Mouse (Mus musculus) stomach, embryonic 14.5 days (tissue): ENCODE data around the gene Gm5741. TPM values are rescaled to one million over a fixed set of nuclear protein-coding genes. Genes with fewer than 3 reads are reported as not detected.

Experiments
- ATAC-seq: fragments of 200-750 bp; cut with Nextera tagmentation; 2 replicates; pipeline ENCODE4 v1.8.0; 2017; ENCODE audit warnings: low read depth, moderate TSS enrichment; ENCODE audit not compliant: insufficient number of reproducible peaks, insufficient read depth, low FRiP score
- H3K27ac ChIP-seq: fragments of 300-500 bp; sonication (generic); 2 replicates; pipeline ENCODE4 v1.5.1; 2014; ENCODE audit warnings: mild to moderate bottlenecking, low read length, moderate library complexity, mixed read lengths
- H3K27me3 ChIP-seq: fragments of 300-500 bp; sonication (generic); 2 replicates; pipeline ENCODE4 v1.6.1; 2014; ENCODE audit warnings: low read length, control low read depth, mixed read lengths; ENCODE audit not compliant: control insufficient read depth, insufficient read depth
- H3K36me3 ChIP-seq: fragments of 300-500 bp; sonication (generic); 2 replicates; pipeline ENCODE4 v1.6.1; 2014; ENCODE audit warnings: mild to moderate bottlenecking, control low read depth, low read length, moderate library complexity, mixed read lengths; ENCODE audit not compliant: control insufficient read depth, insufficient read depth
- H3K4me1 ChIP-seq: fragments of 300-500 bp; sonication (generic); 2 replicates; pipeline ENCODE4 v1.6.1; 2014; ENCODE audit warnings: low read length, control low read depth, mixed read lengths; ENCODE audit not compliant: control insufficient read depth, insufficient read depth
- H3K4me2 ChIP-seq: fragments of 300-500 bp; sonication (generic); replicated peaks from 2 replicates; pipeline ENCODE4 v1.6.1; 2014; ENCODE audit warnings: low read depth, low read length, control low read depth
- H3K4me3 ChIP-seq: fragments of 300-500 bp; sonication (generic); 2 replicates; pipeline ENCODE4 v1.5.1; 2014; ENCODE audit warnings: low read depth, low read length, control low read depth
- H3K9ac ChIP-seq: fragments of 300-500 bp; sonication (generic); replicated peaks from 2 replicates; pipeline ENCODE4 v1.6.1; 2014; ENCODE audit warnings: low read depth, mild to moderate bottlenecking, control low read depth, low read length, moderate library complexity, mixed read lengths
- H3K9me3 ChIP-seq: fragments of 300-500 bp; sonication (generic); 2 replicates; pipeline ENCODE4 v1.6.1; 2016; ENCODE audit warnings: low read depth, low read length, control low read depth; ENCODE audit not compliant: control insufficient read depth
- WGBS: fragments of 180-500 bp; shearing (Covaris S2); extraction: QIAGEN DNeasy Blood & Tissue Kit; methylation state at CpG from one replicate; pipeline ENCODE4 v1.1.7; 2014; 5-methylcytosine and 5-hydroxymethylcytosine counted together
- polyA plus RNA-seq: library from polyadenylated mRNA; unstranded; fragments of >200 nt; fragmentation: Nextera tagmentation; extraction: Ambion mirVana; gene quantifications from 2 replicates; pipeline ENCODE4 v1.2.1, GENCODE M21; 2014

Gm5741 gene
- not detected in 2 replicates for polyA plus RNA-seq

GRCm38 (mm10) chr8:85067982-85068381 lies at the start of gene Gm5741:
Gene Gm5741, minus strand, starts transcription at chr8:85067982.
- Histone ChIP-seq H3K9me3 (no peaks in the 10 kb centered on the region), H3K4me1 (peaks cover 4% of the 10 kb centered on the region; the same call in 1 of the 2 replicates), H3K27me3 (no peaks in the 10 kb centered on the region), H3K4me2 (no peak within 1 kb of the TSS), H3K27ac (no peak within 1 kb of the TSS), H3K9ac (no peak within 1 kb of the TSS), H3K36me3 (peaks cover 9% of the 10 kb centered on the region), H3K4me3 (no peak within 1 kb of the TSS)
- ATAC-seq: no peak

DNA sequence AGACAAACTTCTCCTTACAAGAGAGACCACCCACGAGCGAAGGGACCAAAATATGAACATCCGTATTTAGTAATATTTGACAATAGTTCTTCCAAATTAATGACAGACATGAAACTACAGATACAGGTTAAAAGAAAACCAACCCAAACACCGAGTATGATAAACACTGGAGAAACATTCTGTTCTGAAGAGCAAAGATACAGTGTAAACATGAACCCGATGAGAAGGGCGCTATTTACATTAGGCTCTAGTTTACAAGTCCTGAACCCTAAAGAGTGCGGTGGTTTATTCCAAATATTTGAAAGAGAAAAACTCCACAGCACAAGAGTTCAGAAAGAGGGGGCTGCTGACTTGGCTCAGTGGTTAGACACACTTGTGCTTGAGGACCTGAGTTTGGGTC lies 49.2 kb upstream of the Gm5741 start:
- H3K9me3 ChIP-seq: no peaks in the 10 kb centered on the region
- H3K4me1 ChIP-seq: no peaks in the 10 kb centered on the region
- H3K9ac ChIP-seq: no peak overlapping the region
- no peaks in the 10 kb centered on the region for H3K36me3 ChIP-seq
- no peak for ATAC-seq
- H3K27ac ChIP-seq: no peak overlapping the region
- H3K27me3 ChIP-seq: no peaks in the 10 kb centered on the region
- WGBS: 61% methylated on average over 7 of the region's 7 CpGs
- H3K4me3 ChIP-seq: no peak overlapping the region
- no peak overlapping the region for H3K4me2 ChIP-seq

- H3K4me1 ChIP-seq: no peaks in the 10 kb centered on the region
- no peak overlapping the region for H3K27ac ChIP-seq
- no peak overlapping the region for H3K4me3 ChIP-seq
- H3K27me3 ChIP-seq: no peaks in the 10 kb centered on the region
- no peak overlapping the region for H3K4me2 ChIP-seq
- no peak for ATAC-seq
- no peaks in the 10 kb centered on the region for H3K9me3 ChIP-seq
- H3K36me3 ChIP-seq: peaks cover 8% of the 10 kb centered on the region; the same call in 1 of the 2 replicates
- no peak overlapping the region for H3K9ac ChIP-seq
- WGBS: 76% methylated on average over 4 of the region's 4 CpGs
Measured at GRCm38 (mm10) chr8:85115501-85115900, 47.7 kb upstream of the Gm5741 start.

DNA sequence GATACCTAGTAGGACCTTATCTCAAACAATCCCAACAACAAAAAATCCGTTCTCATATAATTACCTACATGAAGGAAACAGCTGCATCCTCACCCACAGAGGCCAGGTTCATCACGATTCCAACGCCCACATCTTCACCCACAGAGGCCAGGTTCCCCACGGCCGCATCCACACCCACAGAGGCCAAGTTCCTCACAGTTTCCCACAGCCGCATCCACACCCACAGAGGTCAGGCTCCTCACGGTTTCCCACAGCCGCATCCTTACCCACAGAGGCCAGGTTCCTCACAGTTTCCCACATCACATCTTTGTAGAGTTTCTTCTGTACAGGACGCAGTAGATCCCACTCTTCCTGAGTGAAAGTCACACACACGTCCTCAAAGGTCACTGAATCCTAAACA lies 45.5 kb upstream of the Gm5741 start:
- Histone ChIP-seq H3K4me3 (no peak overlapping the region), H3K4me1 (no peaks in the 10 kb centered on the region), H3K27me3 (no peaks in the 10 kb centered on the region), H3K4me2 (no peak overlapping the region), H3K36me3 (peaks cover 17% of the 10 kb centered on the region), H3K27ac (no peak overlapping the region), H3K9me3 (no peaks in the 10 kb centered on the region), H3K9ac (no peak overlapping the region)
- WGBS: 91% methylated on average over 10 of the region's 10 CpGs
- ATAC-seq: no peak

GRCm38 (mm10) chr8:85100076-85100665 lies 32.4 kb upstream of the Gm5741 start:
- no peak overlapping the region for H3K4me3 ChIP-seq
- peaks cover 22% of the 10 kb centered on the region for H3K36me3 ChIP-seq
- no peaks in the 10 kb centered on the region for H3K9me3 ChIP-seq
- H3K9ac ChIP-seq: no peak overlapping the region
- H3K27ac ChIP-seq: no peak overlapping the region
- no peak for ATAC-seq
- 88% methylated on average over 4 of the region's 4 CpGs for WGBS
- H3K4me2 ChIP-seq: no peak overlapping the region
- H3K4me1 ChIP-seq: no peaks in the 10 kb centered on the region
- H3K27me3 ChIP-seq: no peaks in the 10 kb centered on the region

DNA sequence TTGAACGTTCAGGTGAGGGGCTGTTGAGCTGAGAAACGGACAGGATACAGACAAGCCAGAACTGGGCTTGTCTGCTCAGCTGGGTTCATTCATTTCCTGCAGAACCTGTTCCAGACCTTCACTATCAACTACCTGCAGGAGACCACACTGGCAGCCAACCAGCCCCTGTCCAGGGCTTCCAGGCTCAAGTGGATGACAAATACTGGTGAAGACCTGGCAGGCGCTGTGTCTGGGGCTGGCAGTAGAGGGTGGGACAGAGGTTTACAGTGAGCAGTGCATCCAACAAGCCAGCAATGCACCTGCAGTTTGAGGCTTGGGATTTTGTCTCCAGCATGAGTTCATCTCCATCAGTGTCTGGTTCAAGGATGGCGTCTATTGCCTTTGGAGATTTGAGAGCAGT lies 29.1 kb upstream of the Gm5741 start:
- ATAC-seq: no peak

GRCm38 (mm10) chr8:85096196-85096595 lies 28.4 kb upstream of the Gm5741 start:
- Histone ChIP-seq H3K4me2 (no peak overlapping the region), H3K27ac (no peak overlapping the region), H3K4me1 (no peaks in the 10 kb centered on the region), H3K9me3 (no peaks in the 10 kb centered on the region), H3K4me3 (no peak overlapping the region), H3K27me3 (no peaks in the 10 kb centered on the region), H3K36me3 (peaks cover 26% of the 10 kb centered on the region), H3K9ac (no peak overlapping the region)
- 93% methylated on average over 16 of the region's 16 CpGs for WGBS
- no peak for ATAC-seq

More for the DNA sequence above, 29.1 kb upstream of the Gm5741 start:
- H3K27ac ChIP-seq: no peak overlapping the region
- no peaks in the 10 kb centered on the region for H3K4me1 ChIP-seq
- no peak overlapping the region for H3K4me2 ChIP-seq
- no peaks in the 10 kb centered on the region for H3K9me3 ChIP-seq
- H3K36me3 ChIP-seq: peaks cover 26% of the 10 kb centered on the region
- H3K4me3 ChIP-seq: no peak overlapping the region
- no peaks in the 10 kb centered on the region for H3K27me3 ChIP-seq
- H3K9ac ChIP-seq: no peak overlapping the region
- 87% methylated on average over 4 of the region's 4 CpGs for WGBS

DNA sequence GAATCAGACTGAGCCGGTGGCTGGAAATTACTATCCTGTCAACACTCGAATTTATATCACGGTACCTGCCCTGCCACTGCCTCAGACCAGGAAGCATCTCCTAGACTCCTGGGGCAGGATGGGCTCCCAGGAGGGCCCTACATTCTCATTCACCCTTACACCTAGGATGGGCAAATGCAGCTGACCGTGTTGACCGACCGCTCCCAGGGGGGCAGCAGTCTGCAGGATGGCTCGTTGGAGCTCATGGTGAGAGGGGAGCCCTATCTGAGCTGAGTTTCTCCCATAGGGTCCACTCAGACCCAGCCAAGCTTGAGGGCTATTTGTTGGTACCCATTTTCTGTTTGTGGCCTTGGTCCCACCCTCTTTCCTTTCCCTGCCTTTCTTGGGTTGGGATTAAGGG lies 27.8 kb upstream of the Gm5741 start:
- no peak overlapping the region for H3K27ac ChIP-seq
- 89% methylated on average over 7 of the region's 7 CpGs for WGBS
- H3K4me1 ChIP-seq: no peaks in the 10 kb centered on the region
- no peak overlapping the region for H3K4me3 ChIP-seq
- no peak for ATAC-seq
- no peaks in the 10 kb centered on the region for H3K9me3 ChIP-seq
- H3K9ac ChIP-seq: no peak overlapping the region
- H3K4me2 ChIP-seq: no peak overlapping the region
- no peaks in the 10 kb centered on the region for H3K27me3 ChIP-seq
- peaks cover 26% of the 10 kb centered on the region for H3K36me3 ChIP-seq

- Histone ChIP-seq H3K27me3 (no peaks in the 10 kb centered on the region), H3K4me1 (no peaks in the 10 kb centered on the region), H3K27ac (no peak overlapping the region), H3K4me2 (no peak overlapping the region), H3K9ac (no peak overlapping the region), H3K9me3 (no peaks in the 10 kb centered on the region), H3K4me3 (no peak overlapping the region), H3K36me3 (peaks cover 26% of the 10 kb centered on the region)
- ATAC-seq: no peak
- WGBS: 94% methylated on average over 13 of the region's 13 CpGs
Measured at GRCm38 (mm10) chr8:85095051-85095450, 27.3 kb upstream of the Gm5741 start.
